Mouse (Mus musculus): ENCODE results near the gene Plekha7.
"Not testable (repeated sequence)": the region's sequence is repeated elsewhere in the genome, so short reads cannot be mapped to it uniquely, and the experiment has no call there.

Gene Plekha7

DNA sequence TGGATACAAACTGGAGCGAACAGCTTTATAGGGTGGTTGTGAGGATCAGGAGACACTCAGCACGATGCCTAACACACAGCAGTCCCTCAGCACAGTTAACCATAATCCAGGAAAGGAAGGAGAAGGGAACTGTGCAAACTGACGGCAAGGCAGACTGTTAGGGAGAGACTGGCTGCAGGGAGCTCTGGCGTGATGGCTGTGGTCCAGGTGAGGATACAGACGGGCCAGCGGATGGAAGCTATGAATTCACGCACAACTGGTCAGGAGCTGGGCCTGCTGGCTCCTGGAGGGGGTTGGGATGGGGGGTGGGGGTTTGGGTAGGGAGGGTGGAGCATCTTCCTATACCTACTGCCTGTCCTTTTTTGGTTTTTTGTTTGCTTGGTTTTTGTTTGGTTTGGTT lies 182.5 kb downstream of the Plekha7 start:
- DNase-seq, result no peak

DNA sequence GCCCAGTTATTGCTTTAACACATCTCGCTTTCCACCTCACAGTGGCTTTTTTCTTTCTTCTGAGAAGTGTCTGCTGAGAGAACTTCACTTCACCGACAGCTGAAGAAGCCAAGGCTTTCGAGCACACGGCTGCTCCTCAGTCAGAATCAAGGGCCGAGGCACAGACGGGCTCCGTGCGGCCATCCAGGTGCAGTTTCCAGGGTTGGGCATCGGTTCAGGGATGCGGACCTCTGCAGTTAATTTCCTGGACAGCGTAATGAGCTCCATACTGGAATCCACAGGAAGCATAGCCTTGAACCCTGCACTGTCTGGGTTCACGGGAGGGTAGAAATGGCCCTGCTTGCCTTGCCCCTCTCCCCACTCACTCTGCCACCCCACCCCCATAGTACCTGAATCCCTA lies 184.1 kb downstream of the Plekha7 start:
- DNase-seq, result no peak

DNA sequence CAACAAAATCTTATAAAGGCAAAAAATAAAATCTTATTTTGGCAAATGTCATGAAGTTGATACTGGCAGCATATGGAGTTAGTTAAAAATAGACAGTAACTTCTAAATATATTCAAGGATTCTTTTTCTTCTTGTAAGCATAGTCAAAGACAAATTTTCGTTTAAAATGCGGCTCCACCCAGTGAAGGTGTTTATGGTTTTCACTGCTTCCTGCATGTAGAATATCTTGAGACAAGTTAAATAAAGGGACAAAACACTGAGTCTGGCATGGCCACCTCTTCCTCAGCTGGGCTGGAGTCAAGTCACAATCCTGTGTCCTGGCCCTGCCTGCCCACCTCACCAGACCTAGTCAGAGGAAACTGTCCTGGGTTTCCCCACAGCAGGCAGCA lies 184.6 kb downstream of the Plekha7 start:
- DNase-seq, result no peak

DNA sequence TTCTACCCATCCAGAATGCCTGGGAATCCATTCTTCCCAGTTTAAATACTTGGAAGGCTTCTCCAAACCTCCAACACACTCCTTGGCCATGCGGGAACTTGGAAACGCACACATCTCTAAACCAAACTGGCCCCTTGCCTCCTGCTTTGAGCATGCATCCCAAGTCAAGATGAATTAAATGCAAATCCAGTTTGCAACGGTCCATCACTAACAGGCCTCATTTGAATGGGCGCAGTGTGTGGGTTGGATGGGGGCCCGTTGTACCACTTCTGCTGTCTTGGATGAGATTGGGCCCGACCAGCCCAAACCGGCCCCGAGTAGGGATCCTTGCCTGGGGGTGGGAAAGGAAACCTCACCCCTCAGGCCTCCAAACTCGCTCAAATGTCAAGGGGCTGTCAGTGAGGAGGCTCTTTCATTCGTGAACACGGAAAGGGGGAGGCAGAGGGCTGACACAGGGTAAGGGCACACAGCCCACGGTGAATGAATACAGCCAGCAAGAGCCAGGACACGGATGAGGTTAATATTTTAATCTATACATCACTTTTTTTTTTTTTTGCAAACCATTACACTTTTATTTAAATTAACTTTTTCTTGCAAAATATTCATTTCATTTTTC lies 185.1 kb downstream of the Plekha7 start:
- no peak for DNase-seq

DNA sequence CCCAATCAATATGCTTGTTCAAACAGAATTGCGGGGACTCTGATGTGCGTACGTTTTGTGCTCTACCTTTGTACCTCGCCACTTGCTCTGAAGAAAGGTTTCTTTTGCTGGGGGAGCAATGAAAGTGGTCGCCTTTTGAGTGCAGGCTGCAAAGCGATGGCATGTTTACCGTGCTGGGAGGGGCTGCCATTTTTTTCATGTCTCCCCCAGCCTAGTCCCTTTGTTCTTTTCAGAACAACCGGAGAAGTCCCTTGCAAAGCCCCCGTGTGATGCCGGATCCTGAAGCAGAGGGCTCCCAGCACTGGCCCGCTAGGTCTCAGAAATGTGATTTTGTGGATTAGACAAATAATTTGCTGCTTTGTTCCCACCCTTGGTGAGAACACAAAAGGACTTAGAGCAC lies 187.0 kb downstream of the Plekha7 start:
- DNase-seq, result no peak

DNA sequence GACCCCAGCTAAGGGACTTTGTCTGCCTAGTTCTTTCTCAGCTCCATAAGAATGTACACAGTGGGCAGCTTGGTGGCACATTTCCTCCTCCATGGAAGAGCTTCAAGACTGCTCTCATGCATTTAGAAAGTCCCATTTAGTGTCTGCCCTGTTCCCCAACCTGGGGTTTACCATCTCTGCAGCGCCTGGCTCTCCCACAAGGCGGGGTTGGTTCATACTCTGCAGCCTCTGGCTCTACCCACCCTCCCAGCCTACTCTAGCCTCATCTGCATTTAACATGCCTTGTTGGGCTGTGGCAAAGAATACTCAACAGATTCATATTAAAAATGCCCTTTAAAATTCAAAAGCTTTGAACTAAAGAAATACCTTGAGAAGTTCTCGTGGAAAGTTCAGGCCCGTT lies 187.4 kb downstream of the Plekha7 start:
- DNase-seq, result no peak

DNA sequence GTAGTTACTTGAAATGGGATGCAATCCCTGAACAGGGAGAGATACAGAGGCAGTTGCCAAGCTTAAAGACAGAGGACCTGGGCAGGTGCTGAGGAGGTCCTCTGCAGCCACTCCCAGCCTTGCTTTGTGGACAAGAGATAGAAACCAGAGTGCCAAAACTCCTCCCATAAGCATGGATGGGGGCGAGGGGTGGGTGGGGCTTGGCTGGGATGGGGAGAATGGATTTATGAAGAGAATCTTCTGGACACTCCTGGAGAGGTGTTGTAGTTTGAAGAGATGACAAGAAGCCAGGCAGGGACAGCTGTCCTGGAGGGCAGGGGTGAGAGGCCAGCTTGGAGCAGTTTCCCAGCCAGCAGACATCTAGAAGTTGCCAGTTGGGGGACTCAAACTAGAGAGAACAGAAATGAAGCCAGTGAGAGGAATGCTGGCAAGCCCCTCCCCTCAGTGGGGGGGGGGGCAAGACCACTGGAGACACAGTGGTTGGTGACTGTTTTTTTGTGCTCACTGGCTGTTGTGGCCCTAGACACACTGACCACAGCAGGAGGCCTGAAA lies 188.8 kb downstream of the Plekha7 start:
- DNase-seq, result no peak

DNA sequence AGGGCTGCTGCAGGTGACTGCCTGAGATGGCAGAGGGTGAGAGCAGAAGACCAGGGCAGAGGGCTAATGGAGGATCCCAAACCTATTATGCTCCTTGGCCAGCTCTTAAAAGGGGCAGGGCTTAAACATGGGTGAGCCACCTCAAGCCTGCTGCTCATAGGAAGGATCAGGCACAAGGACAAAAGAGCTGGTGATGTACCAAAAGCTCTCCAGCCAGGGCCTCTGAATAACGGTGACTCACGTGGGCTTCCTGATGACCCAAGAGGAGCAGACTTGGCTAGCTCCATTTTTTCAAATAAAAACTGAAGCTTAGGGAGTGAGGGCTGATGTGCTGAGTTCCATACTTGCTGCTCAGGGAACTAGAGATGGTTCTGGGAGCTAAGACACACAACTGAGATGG lies 192.2 kb downstream of the Plekha7 start:
- no peak for DNase-seq

DNA sequence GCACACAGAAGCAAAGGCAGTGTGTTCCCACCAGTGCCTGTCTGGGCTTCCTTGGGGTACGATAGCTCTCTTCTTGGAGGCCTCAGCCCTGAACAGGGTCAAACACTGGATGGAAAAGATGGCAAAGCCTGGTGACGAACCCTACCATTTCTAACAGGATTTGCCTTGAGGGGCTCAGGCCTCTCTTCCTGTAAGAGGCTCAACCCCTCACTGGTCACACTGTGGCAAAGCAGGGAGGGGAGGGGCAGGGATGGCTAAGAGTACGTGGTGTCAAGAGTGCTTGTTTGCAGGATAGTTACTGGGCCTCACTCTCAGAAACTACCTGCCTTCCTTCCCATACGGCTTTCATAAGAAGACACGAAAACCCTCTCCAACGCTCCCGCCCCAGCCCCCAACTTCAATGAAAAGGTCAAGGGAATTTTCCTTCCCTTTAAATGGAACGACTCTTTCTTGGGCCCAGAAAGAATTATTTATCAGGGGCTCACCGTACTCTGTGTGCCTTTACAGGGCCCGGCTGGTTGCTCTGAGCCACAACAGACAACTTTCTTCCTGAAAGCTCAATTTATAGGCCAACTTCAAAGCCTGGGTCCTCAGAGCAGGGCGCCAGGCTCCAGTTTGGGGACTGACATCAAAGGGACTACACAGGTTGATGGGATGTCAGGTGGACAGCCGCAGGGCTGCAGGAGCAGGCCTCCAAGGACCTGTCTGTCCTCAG lies 192.8 kb downstream of the Plekha7 start:
- DNase-seq, result no peak

DNA sequence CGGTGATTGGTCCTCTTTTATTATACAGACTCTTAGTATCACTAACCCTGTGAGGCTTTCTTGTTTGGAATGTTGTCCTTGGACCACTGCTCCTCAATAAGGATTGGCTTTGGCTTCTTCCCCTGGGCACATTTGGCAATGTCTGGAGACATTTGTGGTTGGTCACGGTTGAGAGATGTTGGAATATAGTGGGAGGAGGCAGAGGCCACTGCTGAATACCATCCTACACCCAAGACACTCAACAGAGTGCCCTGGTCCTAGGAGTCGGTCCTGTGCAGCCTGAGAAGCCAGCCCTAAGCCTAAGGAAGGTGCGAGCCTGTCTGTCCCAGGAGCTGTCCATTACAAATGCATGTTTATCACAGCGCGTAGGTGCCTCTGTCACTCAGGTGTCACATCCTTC lies 196.6 kb downstream of the Plekha7 start:
- no peak for DNase-seq

DNA sequence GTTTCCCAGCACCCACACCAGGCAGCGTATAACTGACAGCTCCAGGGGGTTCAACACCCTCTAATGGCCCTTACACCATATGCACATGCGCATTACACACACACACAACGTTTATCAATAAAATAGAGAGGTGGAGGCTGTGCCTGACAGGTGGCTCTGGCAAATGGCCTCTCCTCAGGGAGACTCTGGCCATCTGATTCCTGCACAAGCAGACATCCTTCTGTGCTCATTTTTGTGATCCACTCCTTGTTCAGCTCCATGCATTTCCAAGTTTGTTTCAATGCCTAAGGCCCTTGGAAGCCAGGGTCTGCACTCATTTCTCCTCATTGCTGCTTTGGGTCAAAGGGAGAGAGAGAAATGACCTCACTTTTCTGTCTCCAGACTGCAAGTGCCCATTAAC lies 197.5 kb downstream of the Plekha7 start:
- no peak for DNase-seq

DNA sequence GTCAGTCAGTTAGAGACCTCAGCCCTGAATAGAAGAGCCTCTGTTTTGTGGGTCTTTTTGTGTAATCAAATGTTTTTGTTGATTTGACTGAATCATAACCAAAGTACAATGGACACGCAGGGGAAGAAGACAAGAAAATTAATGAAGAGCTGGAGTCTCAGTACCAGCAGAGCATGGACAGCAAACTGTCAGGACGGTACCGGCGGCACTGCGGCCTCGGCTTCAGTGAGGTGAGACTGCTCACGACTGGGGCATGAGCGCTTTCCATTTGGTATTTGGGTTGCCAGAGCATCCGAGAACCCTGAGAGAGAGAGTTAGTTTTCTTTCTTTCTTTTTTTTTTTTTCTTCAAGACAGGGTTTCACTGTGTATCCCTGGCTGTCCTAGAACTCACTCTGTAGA lies 205.1 kb downstream of the Plekha7 start:
- DNase-seq, result no peak

DNA sequence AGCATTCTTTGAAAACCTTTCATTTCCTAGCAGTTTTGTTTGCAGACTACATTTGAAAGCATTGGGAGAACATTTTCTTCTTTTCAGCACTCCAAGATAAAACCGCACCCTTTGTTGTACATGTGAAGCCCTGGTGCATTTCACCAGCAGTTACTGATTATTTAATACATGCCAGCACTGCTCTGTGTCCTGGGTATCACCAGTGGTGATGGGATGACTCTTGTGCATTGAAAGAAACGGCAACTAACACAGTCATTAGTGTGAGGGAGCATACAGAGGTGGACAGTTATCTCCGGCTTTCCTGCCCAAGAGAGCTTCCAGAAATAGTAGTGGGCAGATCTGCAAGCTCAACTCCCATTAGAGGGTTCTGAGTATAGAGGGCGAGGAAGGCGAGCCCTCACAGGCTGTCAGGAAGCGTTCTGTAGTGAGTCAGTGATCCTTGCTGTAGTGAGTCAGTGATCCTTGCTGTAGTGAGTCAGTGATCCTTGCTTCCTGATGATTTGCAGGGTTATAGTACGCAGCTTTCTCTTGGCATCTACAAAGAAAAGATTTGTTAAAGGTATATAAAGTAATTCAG lies 208.1 kb downstream of the Plekha7 start:
- no peak for DNase-seq

DNA sequence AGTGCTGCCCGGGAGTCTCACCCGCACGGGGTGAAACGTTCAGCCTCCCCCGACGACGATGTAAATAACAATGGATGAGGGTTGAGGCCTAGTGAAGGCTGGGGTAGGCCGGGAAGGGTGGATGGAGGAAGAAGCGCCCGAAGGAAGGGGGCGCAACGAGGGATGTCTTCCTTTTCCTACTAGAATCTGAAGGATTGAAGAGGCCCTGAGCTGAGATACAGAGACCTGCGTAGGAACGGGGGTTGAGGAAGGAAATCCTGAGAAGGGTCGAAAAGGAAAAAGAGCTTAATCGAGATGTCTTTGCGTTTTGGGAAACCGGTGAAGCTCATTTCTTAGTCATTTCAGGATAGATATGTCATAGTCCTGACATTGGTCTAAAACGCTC lies 214.7 kb downstream of the Plekha7 start:
- DNase-seq, result no peak

DNA sequence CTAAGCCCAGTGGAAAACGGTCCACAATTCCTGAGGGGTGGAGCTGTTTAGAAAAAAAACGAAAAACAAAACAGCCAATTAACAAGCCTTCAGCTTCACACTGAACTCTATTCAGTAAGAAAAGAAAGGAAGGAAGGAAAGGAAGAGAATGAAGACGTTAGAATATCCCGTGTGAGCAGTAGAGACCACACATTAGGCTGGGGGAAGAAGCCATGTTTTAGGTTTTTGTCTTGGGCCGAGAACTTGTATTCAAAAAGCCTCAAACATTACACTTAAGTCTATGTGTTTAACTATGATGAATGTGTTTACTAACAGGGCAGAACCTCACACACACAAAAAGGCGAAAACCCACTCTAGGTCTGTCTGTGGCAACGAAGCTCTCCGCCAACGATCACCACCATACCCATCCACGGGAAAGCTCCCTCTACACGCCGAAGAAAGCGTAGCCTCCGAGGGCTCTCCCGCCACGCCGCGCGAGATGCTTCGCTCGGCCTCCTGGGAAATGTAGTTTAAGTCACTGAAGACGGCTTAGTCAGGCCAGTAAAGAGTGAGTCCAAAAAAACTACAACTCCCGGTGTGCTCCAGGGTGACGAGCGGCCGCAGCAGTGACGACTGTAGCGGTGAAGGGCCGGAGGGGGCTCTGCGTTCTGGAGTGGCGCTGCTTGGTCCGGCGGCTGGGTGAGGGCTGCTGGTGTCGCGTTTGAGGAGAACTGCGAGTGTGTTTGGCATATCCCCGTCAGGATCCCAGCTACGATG lies 215.3 kb downstream of the Plekha7 start:
- DNase-seq, result peak; percentile 91

DNA sequence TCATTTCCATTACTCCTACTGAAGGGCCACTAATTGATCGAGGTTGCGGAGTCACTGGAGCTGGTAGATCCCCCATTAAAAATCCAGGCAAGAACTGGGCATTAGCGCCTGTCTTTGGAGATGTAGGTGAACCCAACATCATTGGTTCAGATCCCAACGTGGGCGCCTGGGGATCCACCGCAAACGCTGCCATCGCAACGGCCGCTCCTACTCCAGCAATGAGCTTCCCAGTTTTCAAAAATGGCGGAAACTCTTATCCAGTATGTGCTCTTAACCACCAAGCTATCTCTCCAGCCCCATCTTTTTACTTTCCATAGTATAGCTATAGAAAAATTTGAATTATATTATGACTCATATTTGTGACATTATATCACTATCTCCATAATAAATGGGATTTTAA lies 223.8 kb downstream of the Plekha7 start, which contains the start of gene Gm4353:
Gene Gm4353, minus strand, starts transcription at position 270 of the 400 bp plus-strand sequence.
- not testable (repeated sequence) for DNase-seq

All from right cerebral cortex, postnatal 14 days (tissue).